Mouse (Mus musculus): ENCODE data around the gene Gm15319.
"Not testable (repeated sequence)": the region's sequence is repeated elsewhere in the genome, so short reads cannot be mapped to it uniquely, and the experiment has no call there.

The Gm15319 gene

DNA sequence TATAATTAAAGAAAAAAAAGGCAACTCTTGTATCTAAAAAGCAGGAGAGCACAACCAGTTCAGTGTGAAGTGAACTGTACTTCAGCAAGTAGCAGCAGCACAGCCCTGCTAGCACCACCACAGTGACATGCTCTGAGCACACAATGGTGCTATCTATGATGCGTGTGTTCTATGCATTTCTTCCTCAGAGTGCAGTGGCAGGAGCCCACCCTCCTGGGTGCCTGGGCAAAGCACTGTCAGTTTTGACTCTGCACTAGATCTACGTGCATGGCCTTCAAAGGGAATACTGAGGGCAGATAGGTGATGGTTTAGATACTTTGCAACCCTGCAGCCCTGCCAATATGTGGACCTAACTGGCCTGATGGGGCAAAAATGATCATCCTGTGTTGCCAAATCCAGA is at the start of gene Gm15319:
TSS of gene Gm15319 (minus strand) at position 101 of the 400 bp plus-strand sequence.
- not testable (repeated sequence) for DNase-seq (ENCODE audit: low spot score in 2 of 2)

DNA sequence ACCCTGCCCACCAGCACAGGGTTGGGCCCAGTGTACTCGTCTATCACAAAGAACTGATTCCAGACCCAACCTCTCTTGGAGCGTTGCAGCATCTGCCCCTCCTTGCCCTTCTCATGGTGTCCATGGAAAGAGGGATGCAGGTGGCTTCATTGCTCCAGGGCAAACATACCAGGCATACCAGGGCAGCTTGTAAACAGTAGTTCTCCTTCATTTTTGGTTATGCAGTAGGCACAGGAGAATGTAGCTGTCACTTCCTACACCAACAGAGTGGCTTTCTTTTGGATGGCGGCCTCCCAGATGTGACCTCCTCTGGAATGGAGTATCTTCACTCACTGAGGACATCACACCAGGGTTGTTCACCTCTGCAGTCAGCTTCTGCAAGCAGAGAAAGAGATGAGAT is 47.3 kb upstream of the Gm15319 start:
- not testable (repeated sequence) for DNase-seq (ENCODE audit: low spot score in 2 of 2)

GRCm38 (mm10) chr8:20408441-20409030 is 45.5 kb upstream of the Gm15319 start:
- DNase-seq (ENCODE audit: low spot score in 2 of 2): peak; percentile 46 to 82

GRCm38 (mm10) chr8:20389363-20389739 is 26.3 kb upstream of the Gm15319 start:
- DNase-seq (ENCODE audit: low spot score in 2 of 2): peak; percentile 23 to 73

GRCm38 (mm10) chr8:20388706-20389362 is 25.8 kb upstream of the Gm15319 start:
- peak; percentile 55 to 83 for DNase-seq (ENCODE audit: low spot score in 2 of 2)

DNA sequence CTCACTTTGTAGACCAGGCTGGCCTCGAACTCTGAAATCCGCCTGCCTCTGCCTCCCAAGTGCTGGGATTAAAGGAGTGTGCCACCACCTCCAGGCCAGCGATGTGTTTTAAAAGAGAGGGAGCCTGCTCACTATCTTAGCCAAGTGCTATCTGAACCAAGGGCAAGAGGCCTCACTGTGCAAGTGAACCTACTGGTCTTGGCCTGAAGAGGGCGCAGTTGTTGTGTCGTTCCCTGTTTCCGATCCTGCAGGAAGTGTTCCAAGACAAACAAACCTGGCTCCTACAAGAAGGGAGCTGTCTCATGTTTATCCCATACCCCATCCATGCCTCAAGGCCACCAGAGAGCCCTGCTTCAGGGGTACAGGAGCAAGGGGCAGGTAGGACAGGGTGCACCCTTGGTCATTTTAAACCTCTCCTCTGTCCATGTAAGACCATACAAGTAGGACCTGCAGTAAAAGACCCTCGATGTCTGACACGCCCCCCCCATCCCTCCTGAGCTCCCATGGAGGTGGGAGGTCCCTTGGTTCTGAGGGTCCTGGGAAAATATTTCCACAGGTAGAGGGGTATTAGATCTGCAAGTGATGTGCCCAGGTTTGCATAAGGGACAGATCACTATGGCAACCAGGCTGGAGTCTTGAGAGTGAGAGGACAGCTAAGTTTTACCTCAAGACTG is 24.2 kb upstream of the Gm15319 start:
- DNase-seq (ENCODE audit: low spot score in 2 of 2): peak; percentile 33 to 80

DNA sequence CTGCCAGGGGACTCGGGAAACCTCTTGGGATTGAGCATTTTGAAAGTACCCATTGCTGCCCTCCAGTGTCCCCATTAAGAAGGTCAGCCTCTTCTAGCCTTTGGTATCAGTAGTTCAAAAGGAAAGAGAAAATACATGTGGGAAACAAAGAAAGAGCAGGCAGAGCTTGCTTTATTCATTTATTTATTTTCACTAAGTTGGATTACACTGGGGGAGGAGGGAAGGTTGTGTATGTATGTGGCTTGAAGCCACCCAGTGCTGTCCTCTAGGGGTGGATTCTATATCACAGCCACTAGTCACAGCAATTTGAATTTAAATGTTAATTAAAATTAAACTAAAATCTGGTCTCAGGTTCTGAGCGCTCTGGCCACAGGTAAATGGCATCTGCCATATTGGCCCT is 22.0 kb upstream of the Gm15319 start:
- not testable (repeated sequence) for DNase-seq (ENCODE audit: low spot score in 2 of 2)

DNA sequence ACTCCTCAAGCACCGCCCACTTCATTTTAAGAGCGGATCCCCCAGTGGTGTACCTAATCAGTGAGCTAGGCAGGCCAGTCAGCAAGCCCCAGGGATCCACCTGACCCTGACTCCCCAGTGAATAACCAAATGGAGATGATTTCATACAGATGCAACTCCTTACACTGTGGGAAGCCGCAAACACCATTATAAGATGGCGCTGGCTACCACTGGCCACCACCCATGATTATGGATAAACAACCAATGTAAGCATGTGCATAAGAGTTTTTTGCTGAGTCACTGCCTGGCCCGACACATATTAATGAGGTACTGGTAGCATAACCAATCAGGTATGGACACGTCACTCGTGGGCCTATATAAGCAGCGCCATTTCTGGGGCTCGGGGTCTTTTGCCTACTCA is 21.1 kb upstream of the Gm15319 start:
- DNase-seq (ENCODE audit: low spot score in 2 of 2): peak; percentile 13 to 65

DNA sequence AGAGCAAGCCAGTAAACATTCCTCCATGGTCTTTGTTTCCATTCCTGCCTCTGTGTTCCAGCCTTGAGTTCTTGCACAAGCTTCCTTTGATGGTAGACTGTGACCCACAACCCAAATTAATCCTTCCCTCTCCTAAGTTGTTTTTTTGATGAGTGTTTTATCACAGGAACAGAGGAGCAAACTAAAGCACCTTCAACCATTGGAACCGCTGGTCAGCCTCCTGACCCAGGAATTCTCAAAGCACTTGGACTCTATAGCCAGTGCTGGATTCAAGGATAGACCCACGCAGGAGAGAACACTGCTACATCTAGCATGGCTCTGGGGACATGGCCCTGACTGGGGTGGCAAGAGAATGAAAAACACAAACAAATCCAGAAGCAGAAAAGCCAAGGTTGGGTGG is 19.1 kb upstream of the Gm15319 start:
- DNase-seq (ENCODE audit: low spot score in 2 of 2): peak; percentile 9 to 58

DNA sequence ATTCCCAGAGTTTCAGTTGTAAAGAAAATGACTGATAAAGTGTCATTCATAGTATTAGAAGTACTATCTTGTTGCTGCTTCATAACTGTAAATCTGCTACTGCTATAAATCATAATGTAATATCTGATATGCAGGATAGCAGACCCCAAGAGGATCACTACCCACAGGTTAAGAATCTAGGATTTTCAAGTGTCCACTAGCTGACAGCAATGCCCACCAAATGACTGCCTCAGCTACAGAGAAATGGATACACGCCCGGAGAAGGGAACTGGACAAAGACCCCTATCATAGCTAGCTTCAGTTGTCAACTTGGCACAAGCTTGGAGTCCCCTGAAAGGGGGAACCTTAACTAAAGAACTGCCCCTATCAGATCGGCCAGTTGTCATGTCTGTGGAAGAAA is 18.6 kb upstream of the Gm15319 start:
- peak; percentile 10 to 50 for DNase-seq (ENCODE audit: low spot score in 2 of 2)

GRCm38 (mm10) chr8:20381239-20381620 is 18.2 kb upstream of the Gm15319 start:
- peak in 1 of 2 experiments; percentile 8 for DNase-seq (ENCODE audit: low spot score in 2 of 2)

GRCm38 (mm10) chr8:20380590-20381238 is 17.7 kb upstream of the Gm15319 start:
- peak; percentile 13 to 67 for DNase-seq (ENCODE audit: low spot score in 2 of 2)

DNA sequence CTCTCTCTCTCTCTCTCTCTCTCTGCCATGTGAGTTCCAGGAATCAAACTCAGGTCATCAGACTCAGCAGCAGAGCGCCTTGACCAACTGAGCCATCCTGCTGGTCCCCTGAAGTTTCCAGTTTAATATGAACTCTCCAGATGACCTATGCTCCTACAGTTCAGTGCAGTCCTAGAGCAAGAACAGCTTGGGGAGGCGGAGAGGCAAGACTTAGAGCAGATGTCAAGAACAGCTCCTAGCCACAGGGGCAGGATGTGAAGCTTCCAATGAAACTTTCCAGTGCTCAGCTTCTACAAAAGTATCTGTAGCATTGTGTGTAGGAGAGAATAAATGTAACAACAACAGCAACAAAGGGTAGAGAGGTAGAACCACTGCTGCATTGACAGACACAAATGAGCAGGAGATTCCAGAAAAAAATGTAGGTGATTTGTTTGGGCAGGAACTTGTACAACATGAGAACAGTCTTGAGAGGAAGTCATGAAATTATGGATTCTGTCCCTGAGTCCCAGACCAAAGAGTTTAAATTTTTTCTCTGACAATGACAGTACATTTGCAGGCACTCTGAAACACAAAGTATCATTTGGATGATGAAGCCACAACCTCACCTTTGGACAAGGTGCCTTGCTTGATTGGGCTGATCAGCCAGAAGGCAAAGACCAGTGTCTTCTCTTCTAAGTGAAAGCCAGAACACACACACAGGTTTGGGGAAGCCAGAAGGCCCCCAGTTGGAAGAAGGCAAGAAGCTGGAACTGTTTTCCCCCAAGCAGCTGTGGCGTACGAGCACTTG is 16.8 kb upstream of the Gm15319 start:
- peak; percentile 15 to 67 for DNase-seq (ENCODE audit: low spot score in 2 of 2)

DNA sequence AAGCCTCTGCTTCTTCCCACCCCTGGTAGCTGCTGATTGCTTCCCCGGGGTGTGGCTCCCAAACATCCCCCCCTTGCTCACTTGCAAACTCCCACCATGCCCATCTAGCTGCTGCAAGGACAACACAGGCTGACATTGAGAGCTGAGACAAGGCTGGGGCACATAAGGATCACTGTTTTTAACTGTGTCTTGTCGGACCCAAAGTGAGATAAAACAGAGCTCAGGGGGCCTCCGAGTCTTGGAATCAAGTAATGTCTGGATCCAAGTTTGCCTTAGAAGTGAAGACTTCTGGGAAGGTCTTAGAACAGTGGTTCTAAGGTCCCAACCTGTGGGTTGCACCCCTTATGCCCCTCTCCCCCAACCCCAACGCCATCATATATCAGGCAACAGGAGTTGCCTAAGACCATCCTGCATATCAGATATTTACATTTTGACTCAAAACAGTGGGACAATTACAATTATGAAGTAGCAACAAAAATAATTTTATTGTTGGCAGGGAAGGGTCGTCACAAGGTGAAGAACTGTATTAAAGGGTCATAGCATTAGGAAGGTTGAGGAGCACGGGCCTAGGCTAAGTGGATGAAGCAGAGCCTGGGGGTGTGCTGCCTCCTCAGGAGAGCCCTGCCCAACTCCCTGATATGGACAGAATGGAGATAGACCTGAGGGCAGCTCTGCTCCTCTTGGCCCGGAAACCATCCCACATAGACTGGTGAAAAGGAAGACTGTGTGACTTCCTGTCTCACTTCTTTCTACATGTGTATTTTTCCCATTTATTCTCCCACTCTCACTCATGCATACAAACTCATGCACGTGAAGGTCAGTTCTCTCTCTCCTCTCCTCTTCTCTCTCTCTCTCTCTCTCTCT is 16.0 kb upstream of the Gm15319 start:
- DNase-seq (ENCODE audit: low spot score in 2 of 2): peak; percentile 49 to 86

DNA sequence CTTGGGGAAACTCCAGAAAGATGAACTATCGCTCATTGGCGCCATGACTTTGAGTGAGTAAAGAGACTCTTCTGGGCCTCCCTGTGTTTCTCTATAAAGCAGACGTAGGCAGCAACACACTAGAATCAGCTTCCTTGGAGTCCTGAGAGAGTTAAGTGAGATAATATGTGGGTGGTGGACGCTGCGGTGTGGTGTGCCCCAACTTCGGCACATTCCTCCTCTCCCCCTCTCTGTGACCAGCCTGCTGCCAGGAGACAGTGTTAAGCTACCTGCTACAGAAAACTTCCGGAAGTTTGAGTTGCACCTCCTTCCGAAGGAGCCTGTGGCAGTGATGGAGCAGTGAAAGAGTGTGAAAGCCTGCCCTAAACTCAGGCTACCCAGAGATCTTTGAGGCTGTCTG is 15.3 kb upstream of the Gm15319 start:
- peak; percentile 50 to 84 for DNase-seq (ENCODE audit: low spot score in 2 of 2)

DNA sequence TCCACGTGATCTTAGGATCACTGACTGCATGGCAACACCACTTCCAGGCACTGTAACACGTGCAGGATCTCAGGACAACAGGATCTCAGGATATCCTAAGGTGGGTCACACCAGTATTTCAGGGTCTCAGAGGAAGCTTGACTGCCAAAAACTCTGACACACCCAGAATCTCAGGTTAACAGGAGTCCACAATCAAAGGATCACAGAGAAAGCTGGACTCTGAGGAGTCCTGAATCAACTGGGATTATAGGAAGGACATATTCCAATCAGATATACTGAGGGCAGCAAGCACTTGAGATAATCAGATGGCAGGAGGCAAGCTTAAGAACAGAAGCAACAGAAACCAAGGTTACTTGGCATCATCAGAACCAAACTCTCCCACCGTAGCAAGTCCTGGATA is 12.7 kb upstream of the Gm15319 start:
- DNase-seq (ENCODE audit: low spot score in 2 of 2): peak; percentile 9 to 55

DNA sequence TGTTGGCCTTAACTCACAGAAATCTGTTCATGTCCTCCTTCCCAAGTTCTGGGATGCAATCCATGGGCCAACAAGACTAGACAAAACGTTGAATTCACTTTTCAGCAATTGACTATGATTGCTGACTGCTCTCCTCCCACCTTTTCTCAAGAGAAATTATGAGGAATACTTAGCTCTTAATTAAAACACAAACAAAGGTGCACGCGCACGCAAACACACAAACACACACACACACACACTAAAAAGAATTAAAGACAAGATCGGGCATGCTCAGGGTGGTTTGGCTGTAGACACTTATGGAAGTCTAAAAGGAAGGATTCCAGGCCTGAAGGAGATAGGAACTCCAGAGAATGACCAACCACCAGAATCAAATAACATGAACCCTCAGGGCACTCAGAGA is 6.6 kb downstream of the Gm15319 start:
- DNase-seq (ENCODE audit: low spot score in 2 of 2): peak in 1 of 2 experiments; percentile 58

- peak in 1 of 2 experiments; percentile 62 for DNase-seq (ENCODE audit: low spot score in 2 of 2)
These were observed 9.4 kb downstream of the Gm15319 start for GRCm38 (mm10) chr8:20353579-20353978.

- peak in 1 of 2 experiments; percentile 65 for DNase-seq (ENCODE audit: low spot score in 2 of 2)
These were observed 60.3 kb downstream of the Gm15319 start for GRCm38 (mm10) chr8:20302759-20303158.

DNA sequence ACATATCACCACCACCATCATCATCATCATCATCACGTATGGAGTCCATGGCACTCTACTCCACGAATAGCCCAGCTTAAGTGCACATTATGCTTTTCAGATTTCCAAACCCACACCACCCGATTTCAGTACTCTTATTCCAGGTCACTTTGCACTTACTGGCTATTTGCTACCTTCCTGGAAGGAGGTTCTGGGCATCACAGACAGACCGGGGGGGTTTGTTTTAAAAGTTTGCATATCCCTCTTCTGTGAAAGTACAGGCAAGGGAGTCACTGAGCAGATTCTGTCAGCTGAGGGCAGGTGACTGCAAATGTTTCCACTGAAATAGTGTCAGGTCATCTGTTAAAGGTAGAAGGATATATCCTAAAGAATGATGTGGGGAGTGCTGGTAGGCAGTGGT is 63.0 kb downstream of the Gm15319 start:
- DNase-seq (ENCODE audit: low spot score in 2 of 2): peak; percentile 18 to 65
